Mouse (Mus musculus) lung, adult 2 months (tissue): Measurements from ENCODE around the gene Slc8a3. TPM values are rescaled to one million over a fixed set of nuclear protein-coding genes. Genes with fewer than 3 reads are reported as not detected.

ENCODE experiments used
- DNase-seq: peaks from one replicate; pipeline ENCODE4 v3.0.0; 2022
- H3K4me1 ChIP-seq: fragments of 200-500 bp; 2 replicates; pipeline ENCODE4 v1.6.1; 2011; ENCODE audit warnings: low read length; ENCODE audit not compliant: control insufficient read depth, insufficient read depth
- H3K4me3 ChIP-seq: fragments of 200-500 bp; replicated peaks from 2 replicates; pipeline ENCODE3; 2011; ENCODE audit warnings: low read depth, mild to moderate bottlenecking, control low read depth, low read length; ENCODE audit errors: extremely low read depth
- CTCF ChIP-seq: fragments of 200-500 bp; IDR thresholded peaks from 2 replicates; pipeline ENCODE4 v1.5.1; 2011; ENCODE audit warnings: mild to moderate bottlenecking, low read length, control low read depth; ENCODE audit not compliant: insufficient read depth
- POLR2A ChIP-seq: fragments of 200-500 bp; IDR thresholded peaks from 2 replicates; pipeline ENCODE4 v1.6.1; 2011; ENCODE audit warnings: low read depth, mild to moderate bottlenecking, control low read depth, low read length, borderline replicate concordance; ENCODE audit errors: extremely low read depth
- WGBS: fragments of 180-500 bp; shearing (Covaris S2); methylation state at CpG from one replicate; pipeline ENCODE4 v1.1.7; 2018; 5-methylcytosine and 5-hydroxymethylcytosine counted together
- polyA plus RNA-seq: library from polyadenylated mRNA; depleted of rRNA; stranded (reverse); fragments of >200 nt; gene quantifications from 2 replicates; pipeline ENCODE4 v1.2.3, GENCODE M21; 2012

Gene Slc8a3
- polyA plus RNA-seq, 1 experiment, result 0.77 TPM

DNA sequence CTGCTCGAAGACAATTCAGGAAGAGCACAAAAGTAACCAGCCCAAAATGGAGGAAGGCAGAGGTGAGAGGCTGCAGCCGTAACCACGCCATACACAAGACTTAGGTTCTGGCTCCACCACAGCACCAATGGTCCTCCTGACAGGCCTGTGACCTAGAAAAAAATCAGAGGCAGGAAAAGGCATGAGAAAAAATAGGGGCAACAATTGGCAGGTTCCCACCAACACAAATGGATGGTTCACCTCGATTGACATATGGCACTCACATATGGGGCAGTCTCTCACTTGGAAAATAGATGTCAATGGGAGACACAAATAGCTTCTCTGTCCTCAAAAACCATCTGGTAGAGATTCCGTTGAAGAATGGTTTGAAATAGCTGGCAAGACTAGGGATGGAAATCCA, 17.0 kb downstream of the Slc8a3 start:
- no peak for DNase-seq
- WGBS, result 89% methylated on average over 5 of the region's 5 CpGs
- no peaks in the 10 kb centered on the region for H3K4me1 ChIP-seq
- TF ChIP-seq POLR2A, result no peak
- TF ChIP-seq CTCF, result no peak
- no peak overlapping the region for H3K4me3 ChIP-seq

DNA sequence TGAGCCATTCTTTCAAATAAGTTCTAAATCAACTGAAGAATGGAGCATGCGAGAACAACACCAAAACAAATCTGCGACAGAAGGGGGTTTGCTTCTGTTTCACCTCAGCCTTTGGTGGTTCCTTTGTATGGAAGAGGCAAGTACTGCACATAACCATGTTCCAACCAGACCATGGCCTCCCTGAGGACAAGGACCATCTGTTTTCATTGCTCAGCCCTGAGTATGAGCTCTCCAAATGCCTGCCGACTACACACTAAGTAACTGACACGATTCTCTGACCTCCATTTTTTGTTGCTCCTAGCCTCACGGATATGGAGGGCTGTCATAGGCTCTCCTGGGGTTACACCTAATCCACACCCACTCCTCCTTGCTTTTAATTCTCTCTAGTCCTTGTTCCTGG, 29.4 kb downstream of the Slc8a3 start:
- TF ChIP-seq POLR2A (no peak), CTCF (no peak)
- DNase-seq, result no peak
- WGBS, result 83% methylated on average over 5 of the region's 5 CpGs
- Histone ChIP-seq H3K4me1 (no peaks in the 10 kb centered on the region), H3K4me3 (no peak overlapping the region)

DNA sequence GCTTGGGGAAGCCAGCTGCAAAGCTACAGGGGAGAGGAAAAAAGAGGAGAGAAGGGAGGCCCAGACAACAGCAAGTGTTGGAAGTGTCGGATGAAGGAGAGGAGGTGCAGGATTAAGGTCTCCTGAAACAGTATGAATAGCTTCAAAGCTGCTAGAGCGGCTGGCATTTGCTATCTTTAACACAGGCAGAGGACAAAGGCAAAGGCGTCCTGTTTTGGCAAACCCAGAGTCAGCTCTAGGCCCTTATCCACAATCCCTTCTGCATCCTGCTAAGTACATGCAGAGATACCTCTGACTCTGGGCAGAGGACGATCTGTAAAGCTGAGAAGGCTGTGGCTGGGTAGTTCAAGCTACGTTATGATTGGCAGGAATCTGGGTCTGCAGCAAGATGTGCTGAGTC, 38.4 kb downstream of the Slc8a3 start:
- DNase-seq, result no peak
- WGBS, result 46% methylated on average over 5 of the region's 5 CpGs

DNA sequence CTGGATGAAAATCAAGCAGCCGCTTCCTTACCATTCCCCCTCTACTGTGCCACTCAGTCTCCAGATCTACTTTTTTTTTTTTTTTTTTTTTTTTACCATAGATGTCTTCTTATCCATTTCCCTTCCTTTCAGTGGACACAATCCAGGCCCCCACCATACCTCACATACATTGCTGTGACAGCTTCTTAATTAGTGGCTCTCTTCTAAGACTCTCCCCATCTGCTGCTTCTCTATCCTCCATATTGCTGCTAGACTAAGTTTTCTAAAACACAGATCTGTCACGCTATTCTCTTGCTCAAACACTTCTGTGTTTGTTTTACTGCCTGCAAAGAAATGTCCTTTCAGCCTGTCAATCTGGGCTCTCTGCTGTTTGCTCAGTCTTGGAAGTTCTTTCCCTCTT, 54.9 kb downstream of the Slc8a3 start:
- DNase-seq, result no peak
- TF ChIP-seq CTCF (no peak), POLR2A (no peak)
- H3K4me1 ChIP-seq, result no peaks in the 10 kb centered on the region
- 68% methylated on average over 2 of the region's 2 CpGs for WGBS
- no peak overlapping the region for H3K4me3 ChIP-seq

More for the DNA sequence above, 38.4 kb downstream of the Slc8a3 start:
- H3K4me3 ChIP-seq, result no peak overlapping the region
- TF ChIP-seq CTCF, result no peak
- no peak for TF ChIP-seq POLR2A
- H3K4me1 ChIP-seq, result no peaks in the 10 kb centered on the region

DNA sequence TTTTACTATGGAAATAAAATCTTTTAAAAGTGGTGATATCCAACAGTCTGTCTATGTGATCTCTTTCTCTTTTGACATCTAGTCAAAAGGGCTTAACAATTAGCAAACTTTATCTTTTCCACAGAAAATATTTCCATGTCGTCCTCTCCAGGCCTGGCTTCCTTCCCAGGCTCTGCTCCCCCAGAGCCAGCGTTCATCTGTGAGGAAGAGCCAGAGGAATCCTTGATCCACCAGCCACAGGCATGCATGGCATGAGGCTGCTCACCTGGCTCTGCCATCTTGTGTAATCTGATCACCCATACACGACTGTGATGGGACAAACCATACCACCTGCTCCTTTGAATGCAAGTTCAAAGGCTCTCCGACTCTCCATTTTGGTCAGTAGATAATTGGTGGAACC, 58.4 kb downstream of the Slc8a3 start:
- Histone ChIP-seq H3K4me3 (no peak overlapping the region), H3K4me1 (no peaks in the 10 kb centered on the region)
- DNase-seq, result no peak
- WGBS, result 57% methylated on average over 4 of the region's 4 CpGs
- no peak for TF ChIP-seq POLR2A
- TF ChIP-seq CTCF, result no peak

DNA sequence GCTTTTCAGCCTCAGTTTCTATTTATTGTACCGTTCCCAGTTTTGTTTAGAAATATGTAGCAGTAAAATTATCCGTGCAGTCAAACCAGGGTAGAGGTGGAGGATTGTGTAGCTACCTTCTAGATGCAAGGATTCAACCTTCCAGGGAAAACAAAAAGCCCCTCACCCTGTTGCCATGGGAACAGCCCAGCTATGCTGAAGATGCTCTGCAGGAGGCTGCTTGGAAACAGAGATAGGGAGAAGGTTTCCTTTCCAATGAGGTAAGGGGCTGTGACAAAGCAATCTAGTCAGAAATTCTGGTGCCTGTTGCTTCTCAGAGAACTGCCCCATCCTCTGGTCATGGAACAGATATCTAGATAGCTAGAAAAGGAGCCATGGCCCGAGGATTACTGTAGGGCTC, 59.6 kb downstream of the Slc8a3 start:
- no peak for DNase-seq
- WGBS, result 56% methylated on average over 3 of the region's 3 CpGs
- TF ChIP-seq POLR2A (no peak), CTCF (no peak)
- no peaks in the 10 kb centered on the region for H3K4me1 ChIP-seq
- no peak overlapping the region for H3K4me3 ChIP-seq

DNA sequence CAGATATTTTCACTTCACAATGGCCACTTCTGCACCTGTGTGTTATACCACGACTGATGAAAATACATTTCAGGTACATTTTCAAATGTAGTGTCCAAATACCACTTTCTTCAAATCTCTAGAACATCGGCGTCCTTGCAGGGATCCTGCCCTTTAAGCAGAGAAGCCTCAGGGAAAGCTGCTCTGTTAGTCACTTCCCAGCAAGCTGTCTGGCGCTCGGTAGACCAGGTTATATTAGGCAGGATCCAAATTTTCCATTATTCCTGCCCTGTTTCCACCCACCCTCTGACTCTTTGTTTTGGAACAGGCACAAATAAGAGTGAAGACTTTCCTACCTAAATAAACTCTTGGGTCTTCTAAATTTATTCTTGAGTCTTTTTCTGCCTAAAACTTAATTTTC, 63.7 kb downstream of the Slc8a3 start:
- WGBS, result 81% methylated on average over 5 of the region's 5 CpGs
- no peaks in the 10 kb centered on the region for H3K4me1 ChIP-seq
- no peak for TF ChIP-seq POLR2A
- TF ChIP-seq CTCF, result no peak
- no peak for DNase-seq
- H3K4me3 ChIP-seq, result no peak overlapping the region

DNA sequence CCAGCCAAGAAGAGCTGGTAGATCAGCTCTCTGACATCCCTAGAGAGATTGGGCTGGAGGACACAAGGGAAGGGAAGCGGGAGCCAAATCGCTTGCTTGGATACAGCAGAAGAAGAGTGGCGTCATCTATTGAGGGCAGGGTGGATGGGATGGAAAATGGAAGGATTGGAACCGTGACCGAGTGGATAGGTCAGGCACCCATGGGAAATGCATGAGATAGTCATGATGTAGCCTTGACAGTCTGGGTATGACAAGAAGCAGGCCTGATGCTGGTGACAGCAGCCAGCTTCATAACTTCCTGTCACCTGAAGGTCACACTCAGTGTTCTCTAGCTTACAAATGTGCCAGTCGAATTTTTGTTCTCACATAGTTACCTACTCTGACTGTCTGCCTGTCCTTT, 70.2 kb downstream of the Slc8a3 start:
- no peak overlapping the region for H3K4me3 ChIP-seq
- 78% methylated on average over 6 of the region's 6 CpGs for WGBS
- DNase-seq, result no peak

DNA sequence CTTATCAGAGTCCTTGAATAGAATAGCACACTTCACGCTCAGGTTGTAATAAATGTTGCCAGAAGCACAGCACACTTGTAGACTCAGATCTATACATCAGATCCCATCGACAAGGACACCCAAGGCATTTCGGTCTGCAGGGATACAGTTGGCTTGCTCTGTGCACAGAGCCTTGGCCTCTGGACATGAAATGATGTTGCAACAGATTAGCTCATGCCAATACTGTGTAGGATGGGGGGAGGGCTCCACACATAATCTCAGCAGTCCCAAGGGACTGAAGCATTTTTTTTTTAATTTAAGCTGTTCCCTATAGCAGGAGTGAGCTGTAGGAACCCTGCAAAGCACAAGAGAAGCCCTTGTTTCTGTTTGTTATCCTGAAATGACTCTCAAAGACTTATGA, 74.8 kb downstream of the Slc8a3 start:
- TF ChIP-seq POLR2A (no peak), CTCF (no peak)
- Histone ChIP-seq H3K4me1 (no peaks in the 10 kb centered on the region), H3K4me3 (no peak overlapping the region)
- 66% methylated on average over 3 of the region's 3 CpGs for WGBS
- no peak for DNase-seq

More for the DNA sequence above, 70.2 kb downstream of the Slc8a3 start:
- no peaks in the 10 kb centered on the region for H3K4me1 ChIP-seq
- no peak for TF ChIP-seq POLR2A
- no peak for TF ChIP-seq CTCF

DNA sequence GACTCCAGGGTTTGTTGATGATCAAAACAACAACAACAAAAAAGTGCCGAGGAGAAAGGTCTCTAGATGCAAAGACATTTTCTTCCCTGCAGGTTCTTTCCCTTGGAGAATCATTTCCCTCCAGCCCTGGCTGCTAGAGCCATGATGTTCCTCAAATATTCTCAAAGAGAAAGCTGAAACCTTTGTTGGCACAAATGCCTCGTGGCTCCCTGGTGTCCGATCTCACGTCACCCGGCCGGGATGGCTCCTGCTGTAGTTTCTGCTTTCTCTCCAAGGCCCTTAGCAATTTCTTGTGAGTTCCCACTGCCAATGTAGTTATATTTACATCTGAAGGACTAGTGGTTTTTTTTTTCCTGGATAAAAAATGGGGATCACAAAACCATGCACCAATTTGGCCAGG, 87.6 kb downstream of the Slc8a3 start:
- Histone ChIP-seq H3K4me1 (no peaks in the 10 kb centered on the region; the same call in 1 of the 2 replicates), H3K4me3 (no peak overlapping the region)
- TF ChIP-seq CTCF (no peak), POLR2A (no peak)
- no peak for DNase-seq
- 45% methylated on average over 6 of the region's 6 CpGs for WGBS

DNA sequence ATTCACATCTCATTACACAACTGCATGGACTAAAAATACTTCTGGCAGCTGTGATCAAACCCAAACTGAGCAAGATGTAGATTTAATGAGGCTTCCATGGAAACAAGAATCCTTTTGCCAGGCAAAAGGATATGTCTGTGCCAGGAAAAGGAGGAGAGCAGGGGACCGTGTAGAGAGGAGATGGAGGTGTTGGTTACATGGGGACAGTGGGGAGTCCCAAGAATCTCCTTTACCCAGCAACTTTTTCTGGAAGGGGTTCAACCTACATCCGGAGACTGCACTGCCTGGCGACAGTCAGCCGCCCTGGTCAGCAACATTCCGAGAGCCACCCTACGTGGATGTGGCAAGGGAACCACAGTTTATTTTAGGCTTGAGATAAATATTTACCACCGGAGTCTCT, 88.0 kb downstream of the Slc8a3 start:
- Histone ChIP-seq H3K4me3 (no peak overlapping the region), H3K4me1 (no peaks in the 10 kb centered on the region; the same call in 1 of the 2 replicates)
- 35% methylated on average over 7 of the region's 7 CpGs for WGBS
- DNase-seq, result no peak
- no peak for TF ChIP-seq POLR2A
- no peak for TF ChIP-seq CTCF
